In the genomic region with DNA sequence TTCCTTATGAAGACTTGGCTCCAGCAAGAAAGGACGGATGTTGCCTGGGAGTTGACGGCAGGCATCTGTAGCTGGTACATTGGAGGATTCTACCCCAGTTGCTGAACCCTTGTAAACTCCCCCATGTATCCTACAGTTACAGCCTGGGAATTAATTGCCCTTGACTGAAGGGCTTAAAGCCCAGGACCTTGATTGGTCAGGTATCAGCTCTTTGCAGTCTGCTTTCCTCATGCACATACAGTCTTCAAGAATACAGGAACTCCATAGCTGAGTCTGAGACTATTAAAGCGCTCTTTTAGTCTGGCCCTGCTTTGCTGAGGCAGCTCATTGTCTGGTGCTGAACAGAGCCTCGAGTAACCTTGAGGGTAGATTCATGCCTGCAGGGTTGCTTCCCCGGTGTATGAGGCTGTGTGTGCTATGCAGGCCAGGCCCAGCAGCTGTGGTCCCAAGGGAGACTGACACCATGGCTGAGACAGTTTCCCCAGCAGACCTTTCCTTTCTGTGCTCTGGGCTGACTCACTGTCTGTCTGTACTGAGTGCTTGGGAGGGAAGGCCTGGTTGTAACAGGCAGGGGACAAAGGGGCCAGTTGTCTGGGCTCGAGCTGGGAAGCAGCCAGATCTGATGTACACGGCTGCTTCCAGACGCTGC, we compare ENCODE assay signal across 8 mouse cellular contexts. TPM values are rescaled to one million over a fixed set of nuclear protein-coding genes. Genes with fewer than 3 reads are reported as not detected.
DNase-seq lines count a peak whose midpoint lies in the region; ATAC-seq and TF ChIP-seq lines count a peak whose summit lies in the region.

No protein-coding gene starts in this region.

- H3K4me1 ChIP-seq in intestine, embryonic 16.5 days (ENCODE audit: control insufficient read depth, insufficient read depth, low read length): peaks cover 6% of the 10 kb centered on the region; the same call in 1 of the 2 replicates
- H3K4me1 ChIP-seq in stomach, embryonic 16.5 days (ENCODE audit: control insufficient read depth, insufficient read depth, low read length): peaks cover 9% of the 10 kb centered on the region; the same call in 1 of the 2 replicates

- no peak overlapping the region for H3K9ac ChIP-seq in intestine, embryonic 16.5 days (ENCODE audit: low read depth, low read length)
- H3K9ac ChIP-seq in stomach, embryonic 16.5 days (ENCODE audit: low read length): no peak overlapping the region

- peak; percentile 57 for ATAC-seq in intestine, embryonic 16.5 days
- ATAC-seq in stomach, embryonic 16.5 days (ENCODE audit: insufficient read depth, low FRiP score): peak; percentile 45
- no peak for ATAC-seq in megakaryocyte progenitor cell, adult 5-6 weeks (replicated peaks; ENCODE audit: poor library complexity)

- no peak overlapping the region for H3K4me3 ChIP-seq in gastrocnemius, adult 2 months
- H3K4me3 ChIP-seq in intestine, embryonic 16.5 days (ENCODE audit: low read length): no peak overlapping the region
- no peak overlapping the region for H3K4me3 ChIP-seq in stomach, embryonic 16.5 days (replicated peaks; ENCODE audit: low read length)

- no peaks in the 10 kb centered on the region for H3K9me3 ChIP-seq in intestine, embryonic 16.5 days (ENCODE audit: control insufficient read depth, low read length)
- no peaks in the 10 kb centered on the region for H3K9me3 ChIP-seq in stomach, embryonic 16.5 days (replicated peaks; ENCODE audit: control insufficient read depth, low read length)

- WGBS in intestine, embryonic 16.5 days: 53% methylated on average over 8 of the region's 8 CpGs
- 64% methylated on average over 8 of the region's 8 CpGs for WGBS in stomach, embryonic 16.5 days

- intact Hi-C loops in gastrocnemius, adult 2 months (cut with DNase I): no loop called here

- no peak for TF ChIP-seq CTCF in gastrocnemius, adult 2 months (IDR thresholded peaks at IDR 0.05)

- DNase-seq in 3134 (ENCODE audit: extremely low read depth, insufficient read length, low spot score): peak; percentile 74
- DNase-seq in MN1 (ENCODE audit: low spot score): peak; percentile 92
- DNase-seq in gastrocnemius, adult 2 months: peak; percentile 59
- no peak for DNase-seq in ovary, adult 18-20 months (ENCODE audit: low spot score)
- no peak for DNase-seq in cerebellum, adult 8-10 months

- peak overlapping the region; percentile 46 for H3K27ac ChIP-seq in gastrocnemius, adult 2 months
- H3K27ac ChIP-seq in intestine, embryonic 16.5 days (ENCODE audit: low read length): no peak overlapping the region
- H3K27ac ChIP-seq in stomach, embryonic 16.5 days (ENCODE audit: low read length): no peak overlapping the region

- no peak overlapping the region for H3K4me2 ChIP-seq in intestine, embryonic 16.5 days (ENCODE audit: low read depth, low read length)
- no peak overlapping the region for H3K4me2 ChIP-seq in stomach, embryonic 16.5 days (ENCODE audit: low read depth, low read length)

- no peaks in the 10 kb centered on the region for H3K27me3 ChIP-seq in intestine, embryonic 16.5 days (replicated peaks; ENCODE audit: control insufficient read depth, insufficient read depth, low read length)
- no peaks in the 10 kb centered on the region for H3K27me3 ChIP-seq in stomach, embryonic 16.5 days (ENCODE audit: control insufficient read depth, insufficient read depth, low read length)

- peaks cover 4% of the 10 kb centered on the region for H3K36me3 ChIP-seq in intestine, embryonic 16.5 days (ENCODE audit: control insufficient read depth, insufficient read depth, low read length)
- peaks cover 7% of the 10 kb centered on the region; the same call in 1 of the 2 replicates for H3K36me3 ChIP-seq in stomach, embryonic 16.5 days (ENCODE audit: control insufficient read depth, insufficient read depth, low read length)

RNA-seq across cellular contexts. Expression of a gene that starts 17.6 kb away (rescaled TPM):
- 10 to 100 TPM; 24.1 to 24.3 TPM for total RNA-seq in gastrocnemius, adult 2 months (2021)
- 125 and 135 TPM in 2 replicates for polyA plus RNA-seq in intestine, embryonic 16.5 days (2015; fragmentation: Nextera tagmentation; extraction: Ambion mirVana)
- polyA plus RNA-seq in stomach, embryonic 16.5 days (2015; fragmentation: Nextera tagmentation; extraction: Ambion mirVana): 64.6 and 66.9 TPM in 2 replicates
- total RNA-seq in megakaryocyte progenitor cell, adult 5-6 weeks (2015): 32.6 and 37.7 TPM in 2 replicates
- total RNA-seq in megakaryocyte progenitor cell, adult 5-6 weeks (2017): 30.8 and 40.6 TPM in 2 replicates

Comparison
In these comparisons a context has a peak if more than half of its experiments do, and no peak if none do; other contexts are left out.
1. DNase-seq: peak in 3134 (single experiment), MN1 (single experiment) and gastrocnemius, adult 2 months (single experiment); none in ovary, adult 18-20 months (single experiment) and cerebellum, adult 8-10 months (single experiment).